Mouse (Mus musculus) hindbrain, embryonic 14.5 days (tissue): ENCODE results near the gene Gm49393. TPM values are rescaled to one million over a fixed set of nuclear protein-coding genes. Genes with fewer than 3 reads are reported as not detected.
A peak's percentile ranks its signal among the peaks of the same experiment; 100 is the strongest.

Experiments
- ATAC-seq: fragments of 200-750 bp; cut with Nextera tagmentation; 2 replicates; pipeline ENCODE4 v1.8.0; 2017; ENCODE audit warnings: moderate number of reproducible peaks, mild to moderate bottlenecking, moderate TSS enrichment, moderate library complexity; ENCODE audit not compliant: low FRiP score
- DNase-seq: peaks from one replicate; pipeline ENCODE4 v3.0.0-alpha.2; 2015; ENCODE audit warnings: low spot score
- H3K27ac ChIP-seq: fragments of 300-500 bp; sonication (generic); 2 replicates; pipeline ENCODE4 v1.5.1; 2014; ENCODE audit warnings: mild to moderate bottlenecking, moderate library complexity
- H3K27me3 ChIP-seq: fragments of 300-500 bp; sonication (generic); 2 replicates; pipeline ENCODE4 v1.6.1; 2014; ENCODE audit warnings: mild to moderate bottlenecking, low read length, mixed read lengths; ENCODE audit not compliant: control insufficient read depth, insufficient read depth
- H3K36me3 ChIP-seq: fragments of 300-500 bp; sonication (generic); replicated peaks from 2 replicates; pipeline ENCODE4 v1.6.1; 2014; ENCODE audit not compliant: control insufficient read depth, insufficient read depth
- H3K4me1 ChIP-seq: fragments of 300-500 bp; sonication (generic); replicated peaks from 2 replicates; pipeline ENCODE4 v1.6.1; 2014; ENCODE audit warnings: antibody characterized with exemption, low read length, mixed read lengths; ENCODE audit not compliant: control insufficient read depth, insufficient read depth
- H3K4me2 ChIP-seq: fragments of 300-500 bp; sonication (generic); replicated peaks from 2 replicates; pipeline ENCODE4 v1.6.1; 2014; ENCODE audit warnings: mild to moderate bottlenecking, moderate library complexity
- H3K4me3 ChIP-seq: fragments of 300-500 bp; sonication (generic); replicated peaks from 2 replicates; pipeline ENCODE4 v1.5.1; 2014; ENCODE audit warnings: mild to moderate bottlenecking, low read length
- H3K9ac ChIP-seq: fragments of 300-500 bp; sonication (generic); 2 replicates; pipeline ENCODE4 v1.6.1; 2014
- H3K9me3 ChIP-seq: fragments of 300-500 bp; sonication (generic); 2 replicates; pipeline ENCODE4 v1.6.1; 2016; ENCODE audit warnings: low read length; ENCODE audit not compliant: control insufficient read depth
- WGBS: fragments of 180-500 bp; shearing (Covaris S2); extraction: QIAGEN DNeasy Blood & Tissue Kit; methylation state at CpG from one replicate; pipeline ENCODE4 v1.1.7; 2014; 5-methylcytosine and 5-hydroxymethylcytosine counted together
- polyA plus RNA-seq: library from polyadenylated mRNA; unstranded; fragments of >200 nt; fragmentation: Nextera tagmentation; extraction: Ambion mirVana; gene quantifications from 2 replicates; pipeline ENCODE4 v1.2.1, GENCODE M21; 2014

The Gm49393 gene
- polyA plus RNA-seq, 1 experiment from 2014 or later: not detected

DNA sequence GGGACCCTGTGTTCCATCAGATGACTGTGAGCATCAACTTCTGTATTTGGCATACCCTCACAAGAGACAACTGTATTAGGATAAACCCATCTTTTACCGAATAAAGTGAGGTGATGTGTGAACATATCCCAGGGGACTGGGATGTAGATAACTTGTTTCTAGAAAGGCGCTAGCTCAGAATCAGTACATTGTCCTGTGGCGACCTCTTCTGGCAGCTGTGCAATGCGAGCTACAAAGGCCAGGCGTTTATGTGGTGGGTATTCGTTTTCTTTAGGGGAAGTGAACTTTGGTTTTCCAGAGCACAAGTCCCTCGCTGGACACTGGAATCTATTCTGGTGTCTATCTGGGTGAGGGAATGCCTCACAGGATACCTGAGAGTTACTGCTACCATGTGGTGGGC lies 115.9 kb downstream of the Gm49393 start:
- Histone ChIP-seq H3K27ac (no peak overlapping the region), H3K9me3 (no peaks in the 10 kb centered on the region), H3K4me2 (no peak overlapping the region), H3K4me3 (no peak overlapping the region), H3K27me3 (no peaks in the 10 kb centered on the region), H3K9ac (no peak overlapping the region), H3K36me3 (no peaks in the 10 kb centered on the region), H3K4me1 (no peaks in the 10 kb centered on the region)
- WGBS: 14% methylated on average over 7 of the region's 7 CpGs
- peak; percentile 63 for DNase-seq
- no peak for ATAC-seq

DNA sequence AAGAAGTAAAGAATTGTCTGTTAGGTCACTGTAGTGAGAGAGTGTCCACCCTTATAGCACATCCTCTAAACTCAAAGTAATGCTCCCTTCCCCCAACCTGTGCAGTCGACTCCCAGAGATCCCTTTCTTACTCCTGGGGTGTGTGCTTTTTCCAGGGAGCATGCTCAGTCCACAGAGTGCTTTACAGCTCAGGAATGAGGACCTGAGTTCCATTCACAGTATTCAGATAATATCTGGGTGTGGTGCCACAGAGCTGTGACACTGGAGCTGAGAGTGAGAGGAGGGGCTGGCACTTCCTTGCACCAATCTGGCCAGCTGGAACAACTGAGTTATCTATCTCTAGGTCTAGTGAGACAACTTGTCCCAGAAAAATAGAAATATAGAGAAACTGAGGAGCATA lies 121.7 kb downstream of the Gm49393 start:
- H3K9ac ChIP-seq: no peak overlapping the region
- H3K27ac ChIP-seq: no peak overlapping the region
- no peaks in the 10 kb centered on the region for H3K4me1 ChIP-seq
- ATAC-seq: no peak
- no peaks in the 10 kb centered on the region for H3K27me3 ChIP-seq
- H3K36me3 ChIP-seq: no peaks in the 10 kb centered on the region
- 71% methylated on average over 1 of the region's 1 CpGs for WGBS
- no peak for DNase-seq
- H3K9me3 ChIP-seq: no peaks in the 10 kb centered on the region
- no peak overlapping the region for H3K4me2 ChIP-seq
- no peak overlapping the region for H3K4me3 ChIP-seq

DNA sequence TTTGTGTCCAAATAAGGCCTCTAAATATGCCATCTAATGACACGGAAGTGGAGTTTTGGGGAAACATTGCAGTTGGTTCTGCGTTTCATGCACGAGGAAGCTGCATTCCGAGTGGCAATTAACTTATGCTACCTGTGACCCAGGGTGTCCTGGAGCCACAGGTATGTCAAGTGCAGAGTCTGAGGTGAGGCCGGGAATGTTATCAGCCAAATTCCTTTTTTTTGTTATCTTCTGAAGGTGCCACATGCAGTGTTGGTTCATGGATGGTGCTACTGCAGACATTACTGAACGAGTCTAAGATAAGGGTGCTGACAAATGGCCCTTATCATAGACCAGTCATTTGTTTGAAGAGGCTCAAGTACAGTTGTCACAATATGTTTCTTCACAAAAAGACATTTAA lies 122.6 kb downstream of the Gm49393 start:
- DNase-seq (no peak), ATAC-seq (no peak)
- no peaks in the 10 kb centered on the region for H3K27me3 ChIP-seq
- 87% methylated on average over 6 of the region's 6 CpGs for WGBS
- H3K36me3 ChIP-seq: no peaks in the 10 kb centered on the region
- no peak overlapping the region for H3K9ac ChIP-seq
- no peak overlapping the region for H3K4me3 ChIP-seq
- no peak overlapping the region for H3K27ac ChIP-seq
- no peaks in the 10 kb centered on the region for H3K4me1 ChIP-seq
- no peaks in the 10 kb centered on the region for H3K9me3 ChIP-seq
- no peak overlapping the region for H3K4me2 ChIP-seq

DNA sequence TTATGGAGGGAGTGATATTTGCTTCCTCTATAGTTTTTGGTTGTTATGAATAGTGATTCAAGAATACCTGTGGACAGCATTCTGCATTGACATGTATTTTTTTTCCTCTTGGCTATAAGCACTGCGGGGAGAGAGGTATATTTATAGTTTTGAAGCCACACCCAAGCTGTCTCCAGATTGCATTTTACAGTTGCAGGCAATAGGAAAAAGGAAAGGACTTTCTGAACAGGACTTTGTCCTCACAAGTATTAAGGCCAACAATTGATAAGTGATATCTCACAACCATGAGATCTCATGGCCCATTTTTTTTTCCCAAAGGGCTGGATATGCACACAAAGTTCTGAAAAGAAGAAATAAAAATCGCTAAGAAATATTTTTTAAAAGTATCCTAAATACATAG lies 125.7 kb downstream of the Gm49393 start:
- H3K27me3 ChIP-seq: no peaks in the 10 kb centered on the region
- WGBS: 82% methylated on average over 2 of the region's 2 CpGs
- no peak overlapping the region for H3K4me3 ChIP-seq
- ATAC-seq (no peak), DNase-seq (no peak)
- no peak overlapping the region for H3K4me2 ChIP-seq
- H3K9me3 ChIP-seq: no peaks in the 10 kb centered on the region
- H3K36me3 ChIP-seq: no peaks in the 10 kb centered on the region
- H3K9ac ChIP-seq: no peak overlapping the region
- H3K27ac ChIP-seq: no peak overlapping the region
- no peaks in the 10 kb centered on the region for H3K4me1 ChIP-seq

Other genes with a start within 250 kb of the Gm49393 start
- gene BC051665, start 149.2 kb downstream of the Gm49393 start, polyA plus RNA-seq: not detected in 2 replicates
- not detected in 2 replicates for gene Ctsll3, start 132.7 kb downstream of the Gm49393 start, polyA plus RNA-seq
- gene 4930486L24Rik, start 71.1 kb downstream of the Gm49393 start, polyA plus RNA-seq: 0.20 TPM in 1 of 2 replicates, not detected in the other
- gene Gm49392, start 38.7 kb downstream of the Gm49393 start, polyA plus RNA-seq: 0.13 TPM in 1 of 2 replicates, not detected in the other
- gene Ctla2b, start 38.1 kb downstream of the Gm49393 start, polyA plus RNA-seq: 1.5 and 3.7 TPM in 2 replicates
- gene Tpbpb, start 30.7 kb downstream of the Gm49393 start, polyA plus RNA-seq: not detected in 2 replicates
- gene Gm49391, start 981 bp upstream of the Gm49393 start, polyA plus RNA-seq: 2.0 TPM in 1 of 2 replicates, not detected in the other
- 17.2 and 18.6 TPM in 2 replicates for gene Ctla2a, start 1.0 kb upstream of the Gm49393 start, polyA plus RNA-seq
- not detected in 2 replicates for gene Tpbpa, start 6.4 kb upstream of the Gm49393 start, polyA plus RNA-seq
- not detected in 2 replicates for gene Ctsj, start 70.4 kb upstream of the Gm49393 start, polyA plus RNA-seq
- not detected in 2 replicates for gene Ctsq, start 105.0 kb upstream of the Gm49393 start, polyA plus RNA-seq
- not detected in 2 replicates for gene Ctsr, start 228.7 kb upstream of the Gm49393 start, polyA plus RNA-seq